Mouse (Mus musculus): Measurements from ENCODE around the gene Txnrd1. TPM values are rescaled to one million over a fixed set of nuclear protein-coding genes. Genes with fewer than 3 reads are reported as not detected.

Gene Txnrd1
- polyA plus RNA-seq, 1 experiment from 2014 or later, result 189 TPM

DNA sequence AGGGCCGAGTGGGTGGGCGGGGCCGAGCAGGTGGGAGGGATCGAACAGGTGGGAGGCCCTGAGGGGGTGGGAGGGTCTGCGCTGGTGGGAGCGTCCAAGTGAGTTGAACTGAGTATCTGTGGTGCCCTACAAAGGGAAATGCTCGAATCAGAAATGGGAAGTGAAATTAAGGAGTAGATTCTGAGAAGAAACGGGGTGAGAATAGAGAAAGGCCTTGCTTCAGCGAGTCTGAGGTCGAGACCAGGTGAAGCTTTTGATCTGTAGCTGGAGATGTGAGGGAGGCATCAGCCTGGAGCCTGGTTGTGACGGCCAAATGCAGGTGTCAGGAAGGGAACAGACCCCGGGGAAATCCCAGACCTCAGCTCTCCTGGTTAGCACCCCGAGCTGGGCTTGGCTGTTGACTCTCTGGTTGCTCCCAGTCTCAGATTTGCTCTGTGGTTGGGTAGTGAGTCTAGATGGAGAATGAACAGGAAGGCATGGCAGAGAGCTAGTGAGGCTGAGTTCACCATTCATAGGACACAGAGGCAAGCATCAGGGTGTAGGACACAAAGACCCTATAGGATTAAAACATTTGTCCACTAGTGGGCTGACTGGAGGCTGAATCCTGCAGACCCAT, 101.4 kb downstream of the Txnrd1 start:
- Histone ChIP-seq H3K36me3 (ENCODE audit: control insufficient read depth, insufficient read depth, low read length) (no peaks in the 10 kb centered on the region), H3K4me2 (no peak overlapping the region), H3K27me3 (ENCODE audit: control insufficient read depth, insufficient read depth, low read length) (no peaks in the 10 kb centered on the region), H3K9me3 (ENCODE audit: control insufficient read depth, low read length) (no peaks in the 10 kb centered on the region), H3K9ac (ENCODE audit: low read length) (no peak overlapping the region), H3K4me3 (ENCODE audit: low read depth, low read length) (no peak overlapping the region), H3K27ac (ENCODE audit: low read depth, low read length) (no peak overlapping the region), H3K4me1 (ENCODE audit: control insufficient read depth, insufficient read depth, low read length) (no peaks in the 10 kb centered on the region)
- ATAC-seq (ENCODE audit: low FRiP score) (no peak), DNase-seq (ENCODE audit: low spot score, missing footprints) (no peak)
- 86% methylated on average over 13 of the region's 13 CpGs for WGBS

DNA sequence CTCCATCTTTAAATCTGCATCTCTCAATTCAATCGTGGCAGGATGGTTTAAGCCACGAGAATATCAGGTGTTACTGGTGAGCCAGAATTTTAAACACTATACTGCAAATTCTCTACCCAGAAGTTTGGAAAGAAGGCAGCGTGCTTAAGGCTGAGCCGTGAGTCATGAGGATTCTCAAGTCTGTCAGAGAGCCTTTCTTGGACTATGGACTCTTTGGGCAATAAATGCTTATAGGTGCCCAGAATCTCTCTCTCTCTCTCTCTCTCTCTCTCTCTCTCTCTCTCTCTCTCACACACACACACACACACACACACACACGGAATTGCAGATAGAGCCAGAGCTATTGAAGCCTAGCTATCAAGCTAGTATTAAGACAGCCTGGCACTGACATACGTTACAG, 102.0 kb downstream of the Txnrd1 start:
- H3K4me3 ChIP-seq (ENCODE audit: low read depth, low read length), result no peak overlapping the region
- DNase-seq (ENCODE audit: low spot score, missing footprints) (no peak), ATAC-seq (ENCODE audit: low FRiP score) (no peak)
- H3K27me3 ChIP-seq (ENCODE audit: control insufficient read depth, insufficient read depth, low read length), result no peaks in the 10 kb centered on the region
- no peak overlapping the region for H3K4me2 ChIP-seq
- 84% methylated on average over 6 of the region's 6 CpGs for WGBS
- H3K9ac ChIP-seq (ENCODE audit: low read length), result no peak overlapping the region
- H3K36me3 ChIP-seq (ENCODE audit: control insufficient read depth, insufficient read depth, low read length), result no peaks in the 10 kb centered on the region
- no peak overlapping the region for H3K27ac ChIP-seq (ENCODE audit: low read depth, low read length)
- no peaks in the 10 kb centered on the region for H3K4me1 ChIP-seq (ENCODE audit: control insufficient read depth, insufficient read depth, low read length)
- H3K9me3 ChIP-seq (ENCODE audit: control insufficient read depth, low read length), result no peaks in the 10 kb centered on the region

Other genes starting within 250 kb of the Txnrd1 start
- 35.9 and 39.7 TPM in 2 replicates for gene 1190007I07Rik, start 210.7 kb upstream of the Txnrd1 start, polyA plus RNA-seq (2014; fragmentation: Nextera tagmentation; extraction: Ambion mirVana)
- 340 and 352 TPM in 2 replicates for gene Tdg, start 204.1 kb upstream of the Txnrd1 start, polyA plus RNA-seq (2014; fragmentation: Nextera tagmentation; extraction: Ambion mirVana)
- 2.4 and 3.3 TPM in 2 replicates for gene Glt8d2, start 143.3 kb upstream of the Txnrd1 start, polyA plus RNA-seq (2014; fragmentation: Nextera tagmentation; extraction: Ambion mirVana)
- gene Hcfc2, start 137.8 kb upstream of the Txnrd1 start, polyA plus RNA-seq (2014; fragmentation: Nextera tagmentation; extraction: Ambion mirVana), result 34.4 and 35.2 TPM in 2 replicates
- gene Nfyb, start 69.8 kb upstream of the Txnrd1 start, polyA plus RNA-seq (2014; fragmentation: Nextera tagmentation; extraction: Ambion mirVana), result 79.0 and 85.4 TPM in 2 replicates
- gene Eid3, start 32.7 kb downstream of the Txnrd1 start, polyA plus RNA-seq (2014; fragmentation: Nextera tagmentation; extraction: Ambion mirVana), result 0.53 and 0.57 TPM in 2 replicates
- 1.6 and 1.8 TPM in 2 replicates for gene Chst11, start 151.5 kb downstream of the Txnrd1 start, polyA plus RNA-seq (2014; fragmentation: Nextera tagmentation; extraction: Ambion mirVana)